In the genomic region with DNA sequence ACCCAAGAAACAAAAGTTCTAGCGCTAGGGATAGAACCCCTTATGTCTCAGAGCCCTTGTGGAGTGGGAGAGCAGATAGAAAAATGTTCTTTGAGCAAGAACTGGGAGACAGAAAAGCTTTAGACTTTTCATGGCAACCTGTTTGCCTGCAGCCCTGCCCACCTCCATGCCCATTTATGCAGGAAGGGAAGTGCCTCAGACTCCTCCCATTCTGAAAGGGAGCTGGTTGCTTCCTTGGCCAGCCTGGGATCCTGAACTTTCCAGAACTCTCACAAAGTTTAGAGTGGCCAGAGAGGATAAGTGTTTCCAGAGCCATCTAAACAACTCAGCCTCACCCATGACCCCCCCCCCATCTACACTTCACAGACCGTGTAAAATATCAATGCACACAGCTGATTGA, we compare ENCODE assay signal across 10 mouse cellular contexts. TPM values are rescaled to one million over a fixed set of nuclear protein-coding genes. Genes with fewer than 3 reads are reported as not detected.
DNase-seq lines count a peak whose midpoint lies in the region; ATAC-seq and TF ChIP-seq lines count a peak whose summit lies in the region.
"Had no signal": no experiment of that assay in that cellular context is flagged by ENCODE, and none has a peak within 500 bp of the region (broad histone marks: within the 10 kb centered on the region; RNA-seq: fewer than 3 reads in every experiment).

No protein-coding gene starts in this region.

- WGBS in limb, embryonic 15.5 days, result 36% methylated on average over 2 of the region's 2 CpGs
- 4% methylated on average over 2 of the region's 2 CpGs for WGBS in small intestine, adult 2 months

- ATAC-seq in megakaryocyte, adult 5-6 weeks (ENCODE audit: poor library complexity, severe bottlenecking), result no peak
- ATAC-seq in limb, embryonic 15.5 days (ENCODE audit: insufficient number of reproducible peaks, low FRiP score, low TSS enrichment, low read depth), result no peak

- H3K36me3 ChIP-seq in megakaryocyte, embryonic 14.5 days (replicated peaks; ENCODE audit: low read length), result peaks cover 77% of the 10 kb centered on the region
- peaks cover 40% of the 10 kb centered on the region for H3K36me3 ChIP-seq in limb, embryonic 15.5 days
- peaks cover 29% of the 10 kb centered on the region for H3K36me3 ChIP-seq in small intestine, adult 2 months (ENCODE audit: control insufficient read depth, insufficient read depth, low read length)

- no peaks in the 10 kb centered on the region for H3K9me3 ChIP-seq in megakaryocyte, embryonic 14.5 days
- H3K9me3 ChIP-seq in limb, embryonic 15.5 days, result no peaks in the 10 kb centered on the region

- peak; percentile 44 for DNase-seq in adrenal gland, postnatal 14 days
- no peak for DNase-seq in adrenal gland, adult (ENCODE audit: inconsistent age in 2 of 2, low spot score in 1 of 2)
- DNase-seq in thymus, postnatal 10 days (ENCODE audit: low spot score in 2 of 2), result no peak
- DNase-seq in urinary bladder, postnatal 4 days (ENCODE audit: low spot score in 2 of 2), result no peak

- peaks cover 87% of the 10 kb centered on the region for H3K4me1 ChIP-seq in megakaryocyte, embryonic 14.5 days
- H3K4me1 ChIP-seq in limb, embryonic 15.5 days, result peaks cover 35% of the 10 kb centered on the region
- H3K4me1 ChIP-seq in small intestine, adult 2 months (ENCODE audit: control insufficient read depth, insufficient read depth, insufficient read length, low read length), result peaks cover 40% of the 10 kb centered on the region

- no peak overlapping the region for H3K9ac ChIP-seq in limb, embryonic 15.5 days

- no peaks in the 10 kb centered on the region for H3K27me3 ChIP-seq in megakaryocyte, embryonic 14.5 days (replicated peaks)
- H3K27me3 ChIP-seq in limb, embryonic 15.5 days, result peaks cover 29% of the 10 kb centered on the region
- no peaks in the 10 kb centered on the region for H3K27me3 ChIP-seq in small intestine, adult 2 months (ENCODE audit: control insufficient read depth, insufficient read depth, low read length)

- H3K4me2 ChIP-seq in limb, embryonic 15.5 days, result peak overlapping the region; percentile 41; the same call in 1 of the 2 replicates

- no peak for TF ChIP-seq POLR2A in small intestine, adult 2 months (IDR thresholded peaks at IDR 0.05; ENCODE audit: low read depth, low read length)

- H3K27ac ChIP-seq in limb, embryonic 15.5 days, result peak overlapping the region; percentile 71; the same call in 1 of the 2 replicates
- peak overlapping the region; percentile 97 for H3K27ac ChIP-seq in small intestine, adult 2 months (ENCODE audit: insufficient read depth, low read depth, low read length)

- TF ChIP-seq CTCF in small intestine, adult 2 months (IDR thresholded peaks at IDR 0.05; ENCODE audit: extremely low read depth, insufficient read length, insufficient replicate concordance, low read depth, low read length), result no peak

- peak overlapping the region; percentile 95 for H3K4me3 ChIP-seq in megakaryocyte, embryonic 14.5 days (replicated peaks)
- H3K4me3 ChIP-seq in limb, embryonic 15.5 days, result no peak overlapping the region; the same call in 1 of the 2 replicates
- peak overlapping the region; percentile 69; the same call in 1 of the 2 replicates for H3K4me3 ChIP-seq in small intestine, adult 2 months (ENCODE audit: low read depth, low read length)

RNA-seq across cellular contexts. Expression of a gene that starts 0.5 kb away (rescaled TPM):
- total RNA-seq in adrenal gland, postnatal 14 days (2021), result 13.9 and 21.3 TPM in 2 replicates
- polyA plus RNA-seq in megakaryocyte, embryonic 14.5 days (2012; ENCODE audit: insufficient read depth, low replicate concordance), result 10.3 and 14.6 TPM in 2 replicates
- 17.4 and 19.7 TPM in 2 replicates for total RNA-seq in megakaryocyte, adult 5-6 weeks (2015)
- total RNA-seq in megakaryocyte, adult 5-6 weeks (2017), result 25.1 and 29.6 TPM in 2 replicates
- 8.9 and 10.0 TPM in 2 replicates for polyA plus RNA-seq in limb, embryonic 15.5 days (2015; fragmentation: Nextera tagmentation; extraction: Ambion mirVana)
- polyA plus RNA-seq in small intestine, adult 2 months (2012; rRNA removed), result 37.3 and 49.3 TPM in 2 replicates

RNA-seq across cellular contexts. Expression of a gene that starts 14.1 kb away (rescaled TPM):
- 41.6 and 47.1 TPM in 2 replicates for total RNA-seq in adrenal gland, postnatal 14 days (2021)
- 22.9 and 24.0 TPM in 2 replicates for polyA plus RNA-seq in megakaryocyte, embryonic 14.5 days (2012; ENCODE audit: insufficient read depth, low replicate concordance)
- total RNA-seq in megakaryocyte, adult 5-6 weeks (2015), result 21.4 and 23.8 TPM in 2 replicates
- 30.1 and 36.5 TPM in 2 replicates for total RNA-seq in megakaryocyte, adult 5-6 weeks (2017)
- 114 and 117 TPM in 2 replicates for polyA plus RNA-seq in limb, embryonic 15.5 days (2015; fragmentation: Nextera tagmentation; extraction: Ambion mirVana)
- polyA plus RNA-seq in small intestine, adult 2 months (2012; rRNA removed), result 21.8 and 37.2 TPM in 2 replicates

RNA-seq across cellular contexts. Expression of a gene that starts 16.6 kb away (rescaled TPM):
- 8.7 and 9.5 TPM in 2 replicates for total RNA-seq in adrenal gland, postnatal 14 days (2021)
- 7.9 and 8.1 TPM in 2 replicates for polyA plus RNA-seq in megakaryocyte, embryonic 14.5 days (2012; ENCODE audit: insufficient read depth, low replicate concordance)
- total RNA-seq in megakaryocyte, adult 5-6 weeks (2015), result 1.1 TPM in 1 of 2 replicates, not detected in the other
- total RNA-seq in megakaryocyte, adult 5-6 weeks (2017), result 0.22 and 0.28 TPM in 2 replicates
- polyA plus RNA-seq in limb, embryonic 15.5 days (2015; fragmentation: Nextera tagmentation; extraction: Ambion mirVana), result 28.5 and 33.5 TPM in 2 replicates
- 24.4 and 39.0 TPM in 2 replicates for polyA plus RNA-seq in small intestine, adult 2 months (2012; rRNA removed)

RNA-seq across cellular contexts. Expression of a gene that starts 17.2 kb away (rescaled TPM):
- total RNA-seq in adrenal gland, postnatal 14 days (2021), result not detected in 2 replicates
- polyA plus RNA-seq in megakaryocyte, embryonic 14.5 days (2012; ENCODE audit: insufficient read depth, low replicate concordance), result 0.08 and 1.5 TPM in 2 replicates
- not detected in 2 replicates for total RNA-seq in megakaryocyte, adult 5-6 weeks (2015)
- not detected in 2 replicates for total RNA-seq in megakaryocyte, adult 5-6 weeks (2017)
- not detected in 2 replicates for polyA plus RNA-seq in limb, embryonic 15.5 days (2015; fragmentation: Nextera tagmentation; extraction: Ambion mirVana)
- polyA plus RNA-seq in small intestine, adult 2 months (2012; rRNA removed), result not detected in 2 replicates
- total RNA-seq: heart, postnatal 10 days had no signal

RNA-seq across cellular contexts. Expression of a gene that starts 21.4 kb away (rescaled TPM):
- not detected in 2 replicates for total RNA-seq in adrenal gland, postnatal 14 days (2021)
- polyA plus RNA-seq in megakaryocyte, embryonic 14.5 days (2012; ENCODE audit: insufficient read depth, low replicate concordance), result not detected in 2 replicates
- 0.20 and 0.57 TPM in 2 replicates for total RNA-seq in megakaryocyte, adult 5-6 weeks (2015)
- not detected in 2 replicates for total RNA-seq in megakaryocyte, adult 5-6 weeks (2017)
- polyA plus RNA-seq in limb, embryonic 15.5 days (2015; fragmentation: Nextera tagmentation; extraction: Ambion mirVana), result 0.81 TPM in 1 of 2 replicates, not detected in the other
- polyA plus RNA-seq in small intestine, adult 2 months (2012; rRNA removed), result 0.10 TPM in 1 of 2 replicates, not detected in the other
- total RNA-seq: heart, postnatal 10 days; left cerebral cortex, postnatal 14 days had no signal
